Mouse (Mus musculus) midbrain, embryonic 10.5 days (tissue): ENCODE data around the gene Exoc6b. TPM values are rescaled to one million over a fixed set of nuclear protein-coding genes. Genes with fewer than 3 reads are reported as not detected.
A peak's percentile ranks its signal among the peaks of the same experiment; 100 is the strongest.

Experiments used
- DNase-seq: peaks from one replicate; pipeline ENCODE4 v3.0.0-alpha.2; 2017; ENCODE audit warnings: low spot score
- H3K27ac ChIP-seq: fragments of 300-500 bp; sonication (generic); replicated peaks from 2 replicates; pipeline ENCODE4 v1.5.1; 2016; ENCODE audit warnings: mild to moderate bottlenecking
- H3K27me3 ChIP-seq: fragments of 300-500 bp; sonication (generic); 2 replicates; pipeline ENCODE4 v1.6.1; 2016; ENCODE audit warnings: low read depth, mild to moderate bottlenecking; ENCODE audit not compliant: poor library complexity, severe bottlenecking
- H3K36me3 ChIP-seq: fragments of 300-500 bp; sonication (generic); 2 replicates; pipeline ENCODE4 v1.6.1; 2016; ENCODE audit warnings: mild to moderate bottlenecking, moderate library complexity
- H3K4me1 ChIP-seq: fragments of 300-500 bp; sonication (generic); 2 replicates; pipeline ENCODE4 v1.6.1; 2016
- H3K4me3 ChIP-seq: fragments of 300-500 bp; sonication (generic); 2 replicates; pipeline ENCODE4 v1.5.1; 2016; ENCODE audit warnings: mild to moderate bottlenecking, moderate library complexity
- H3K9me3 ChIP-seq: fragments of 300-500 bp; sonication (generic); replicated peaks from 2 replicates; pipeline ENCODE4 v1.6.1; 2016; ENCODE audit warnings: mild to moderate bottlenecking
- WGBS: fragments of 180-500 bp; shearing (Covaris S2); methylation state at CpG from one replicate; pipeline ENCODE4 v1.1.7; 2016; 5-methylcytosine and 5-hydroxymethylcytosine counted together
- polyA plus RNA-seq: library from polyadenylated mRNA; unstranded; fragments of >200 nt; fragmentation: Nextera tagmentation; extraction: Ambion mirVana; gene quantifications from 2 replicates; pipeline ENCODE4 v1.2.1, GENCODE M21; 2016

Gene Exoc6b
- polyA plus RNA-seq, 1 experiment from 2014 or later, result 22.8 TPM

GRCm38 (mm10) chr6:85046531-85046930, 22.8 kb downstream of the Exoc6b start:
- Histone ChIP-seq H3K9me3 (no peaks in the 10 kb centered on the region), H3K36me3 (no peaks in the 10 kb centered on the region), H3K27ac (no peak overlapping the region), H3K4me3 (no peak overlapping the region), H3K27me3 (no peaks in the 10 kb centered on the region), H3K4me1 (peaks cover 9% of the 10 kb centered on the region)
- DNase-seq, result no peak
- WGBS, result 83% methylated on average over 3 of the region's 3 CpGs

GRCm38 (mm10) chr6:85044621-85045152, 24.6 kb downstream of the Exoc6b start:
- H3K9me3 ChIP-seq, result no peaks in the 10 kb centered on the region
- H3K27ac ChIP-seq, result no peak overlapping the region
- no peak overlapping the region for H3K4me3 ChIP-seq
- no peak for DNase-seq
- H3K27me3 ChIP-seq, result no peaks in the 10 kb centered on the region
- peaks cover 9% of the 10 kb centered on the region for H3K4me1 ChIP-seq
- WGBS, result 53% methylated on average over 4 of the region's 4 CpGs
- H3K36me3 ChIP-seq, result no peaks in the 10 kb centered on the region

- no peaks in the 10 kb centered on the region for H3K4me1 ChIP-seq
- H3K27ac ChIP-seq, result no peak overlapping the region
- H3K9me3 ChIP-seq, result no peaks in the 10 kb centered on the region
- no peaks in the 10 kb centered on the region for H3K36me3 ChIP-seq
- H3K27me3 ChIP-seq, result no peaks in the 10 kb centered on the region
- DNase-seq, result peak; percentile 42
- WGBS, result 10% methylated on average over 6 of the region's 6 CpGs
- H3K4me3 ChIP-seq, result no peak overlapping the region
These were observed 31.6 kb downstream of the Exoc6b start for GRCm38 (mm10) chr6:85037677-85038076.

GRCm38 (mm10) chr6:85029671-85030070, 39.6 kb downstream of the Exoc6b start:
- Histone ChIP-seq H3K4me1 (peaks cover 8% of the 10 kb centered on the region), H3K9me3 (no peaks in the 10 kb centered on the region), H3K4me3 (no peak overlapping the region), H3K36me3 (no peaks in the 10 kb centered on the region), H3K27me3 (no peaks in the 10 kb centered on the region), H3K27ac (no peak overlapping the region)
- 39% methylated on average over 1 of the region's 1 CpGs for WGBS
- no peak for DNase-seq

- Histone ChIP-seq H3K27me3 (no peaks in the 10 kb centered on the region), H3K36me3 (no peaks in the 10 kb centered on the region), H3K4me1 (peaks cover under 1% of the 10 kb centered on the region; the same call in 1 of the 2 replicates), H3K9me3 (no peaks in the 10 kb centered on the region), H3K27ac (no peak overlapping the region), H3K4me3 (no peak overlapping the region)
- DNase-seq, result no peak
These were observed 44.9 kb downstream of the Exoc6b start for GRCm38 (mm10) chr6:85024403-85024802.

- no peaks in the 10 kb centered on the region for H3K9me3 ChIP-seq
- 61% methylated on average over 2 of the region's 2 CpGs for WGBS
- H3K4me1 ChIP-seq, result peaks cover 10% of the 10 kb centered on the region
- H3K4me3 ChIP-seq, result no peak overlapping the region
- no peaks in the 10 kb centered on the region for H3K27me3 ChIP-seq
- DNase-seq, result no peak
- H3K27ac ChIP-seq, result no peak overlapping the region
- no peaks in the 10 kb centered on the region for H3K36me3 ChIP-seq
These were observed 52.3 kb downstream of the Exoc6b start for GRCm38 (mm10) chr6:85017011-85017410.

- 83% methylated on average over 2 of the region's 2 CpGs for WGBS
- peaks cover 10% of the 10 kb centered on the region for H3K4me1 ChIP-seq
- H3K27me3 ChIP-seq, result no peaks in the 10 kb centered on the region
- H3K9me3 ChIP-seq, result no peaks in the 10 kb centered on the region
- no peaks in the 10 kb centered on the region for H3K36me3 ChIP-seq
- no peak overlapping the region for H3K27ac ChIP-seq
- no peak for DNase-seq
- no peak overlapping the region for H3K4me3 ChIP-seq
These were observed 55.4 kb downstream of the Exoc6b start for GRCm38 (mm10) chr6:85013906-85014305.

GRCm38 (mm10) chr6:85010397-85010796, 58.9 kb downstream of the Exoc6b start:
- Histone ChIP-seq H3K36me3 (no peaks in the 10 kb centered on the region), H3K27me3 (no peaks in the 10 kb centered on the region), H3K27ac (no peak overlapping the region), H3K4me3 (no peak overlapping the region), H3K9me3 (no peaks in the 10 kb centered on the region), H3K4me1 (no peaks in the 10 kb centered on the region)
- DNase-seq, result no peak
- WGBS, result 82% methylated on average over 2 of the region's 2 CpGs

- Histone ChIP-seq H3K9me3 (no peaks in the 10 kb centered on the region), H3K4me1 (no peaks in the 10 kb centered on the region), H3K27ac (no peak overlapping the region), H3K36me3 (0 out of 2 replicates have a peak, but pooled peaks cover 4% of the 10 kb centered on the region), H3K27me3 (no peaks in the 10 kb centered on the region), H3K4me3 (no peak overlapping the region)
- DNase-seq, result no peak
These were observed 73.9 kb downstream of the Exoc6b start for GRCm38 (mm10) chr6:84995418-84995817.

- 58% methylated on average over 3 of the region's 3 CpGs for WGBS
These were observed 92.7 kb downstream of the Exoc6b start for GRCm38 (mm10) chr6:84976563-84976971.

GRCm38 (mm10) chr6:84968531-84968930, 100.8 kb downstream of the Exoc6b start:
- Histone ChIP-seq H3K9me3 (no peaks in the 10 kb centered on the region), H3K4me1 (no peaks in the 10 kb centered on the region), H3K27me3 (no peaks in the 10 kb centered on the region), H3K4me3 (no peak overlapping the region), H3K36me3 (no peaks in the 10 kb centered on the region), H3K27ac (no peak overlapping the region)
- WGBS, result 85% methylated on average over 1 of the region's 1 CpGs
- no peak for DNase-seq

More at GRCm38 (mm10) chr6:84976563-84976971, 92.7 kb downstream of the Exoc6b start:
- H3K4me1 ChIP-seq, result peaks cover 3% of the 10 kb centered on the region; the same call in 1 of the 2 replicates
- H3K27ac ChIP-seq, result no peak overlapping the region
- H3K27me3 ChIP-seq, result no peaks in the 10 kb centered on the region
- DNase-seq, result no peak
- no peaks in the 10 kb centered on the region for H3K9me3 ChIP-seq
- H3K4me3 ChIP-seq, result no peak overlapping the region
- H3K36me3 ChIP-seq, result no peaks in the 10 kb centered on the region

GRCm38 (mm10) chr6:84964729-84965415, 104.4 kb downstream of the Exoc6b start:
- H3K4me3 ChIP-seq, result no peak overlapping the region
- 88% methylated on average over 5 of the region's 5 CpGs for WGBS

GRCm38 (mm10) chr6:84963044-84963443, 106.3 kb downstream of the Exoc6b start:
- Histone ChIP-seq H3K36me3 (no peaks in the 10 kb centered on the region), H3K4me3 (no peak overlapping the region), H3K27me3 (no peaks in the 10 kb centered on the region), H3K9me3 (no peaks in the 10 kb centered on the region), H3K4me1 (peaks cover 11% of the 10 kb centered on the region), H3K27ac (no peak overlapping the region)
- DNase-seq, result no peak
- WGBS, result 82% methylated on average over 1 of the region's 1 CpGs

More at GRCm38 (mm10) chr6:84964729-84965415, 104.4 kb downstream of the Exoc6b start:
- no peaks in the 10 kb centered on the region for H3K27me3 ChIP-seq
- no peaks in the 10 kb centered on the region for H3K36me3 ChIP-seq
- no peaks in the 10 kb centered on the region for H3K9me3 ChIP-seq
- H3K4me1 ChIP-seq, result peaks cover 5% of the 10 kb centered on the region
- H3K27ac ChIP-seq, result no peak overlapping the region
- no peak for DNase-seq
